Mouse (Mus musculus) frontal cortex, postnatal 25 days (tissue): ENCODE results near the gene Adam22.

Experiments
- DNase-seq, 2 experiments: peaks; one replicate each; pipeline ENCODE4 v3.0.0; 2022; ENCODE audit warnings: low spot score in 2 of 2

Gene Adam22

DNA sequence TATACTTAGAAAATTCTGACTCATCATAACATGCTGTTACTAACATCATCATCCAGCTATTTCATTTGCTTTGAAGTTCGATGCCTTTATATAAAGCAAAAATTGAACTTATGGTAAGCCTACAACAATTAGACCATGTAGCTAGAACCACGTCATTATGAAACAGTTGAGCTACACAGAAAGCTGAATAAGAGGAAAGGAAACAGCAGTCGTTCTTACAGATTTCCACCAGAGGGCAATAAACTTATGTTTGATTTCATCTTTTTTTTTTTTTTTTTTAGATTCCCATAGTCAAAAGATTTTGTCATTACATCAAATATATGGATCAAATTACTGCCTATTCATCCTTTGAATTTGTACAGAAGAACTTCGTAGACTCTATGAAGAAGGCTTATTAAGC is 203.2 kb downstream of the Adam22 start:
- no peak for DNase-seq

DNA sequence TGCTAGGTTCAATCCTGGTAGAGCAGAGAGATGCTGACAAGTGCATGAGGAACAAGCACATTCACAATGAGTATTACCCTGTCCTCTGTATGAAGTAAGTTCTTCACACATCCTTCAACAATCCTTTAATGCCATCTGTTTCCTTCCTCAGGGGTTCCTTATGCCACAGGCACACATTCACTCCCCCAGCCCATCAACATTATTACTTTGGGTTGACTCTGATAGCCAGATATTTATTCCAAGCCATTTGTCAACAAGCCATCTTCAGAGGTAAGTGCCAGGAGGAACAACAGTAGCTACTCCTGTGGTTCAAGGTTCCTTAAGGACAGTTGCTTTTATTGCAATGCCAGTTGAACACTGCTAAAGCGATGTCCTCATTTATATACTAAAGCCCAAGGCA is 216.3 kb downstream of the Adam22 start:
- DNase-seq: no peak

DNA sequence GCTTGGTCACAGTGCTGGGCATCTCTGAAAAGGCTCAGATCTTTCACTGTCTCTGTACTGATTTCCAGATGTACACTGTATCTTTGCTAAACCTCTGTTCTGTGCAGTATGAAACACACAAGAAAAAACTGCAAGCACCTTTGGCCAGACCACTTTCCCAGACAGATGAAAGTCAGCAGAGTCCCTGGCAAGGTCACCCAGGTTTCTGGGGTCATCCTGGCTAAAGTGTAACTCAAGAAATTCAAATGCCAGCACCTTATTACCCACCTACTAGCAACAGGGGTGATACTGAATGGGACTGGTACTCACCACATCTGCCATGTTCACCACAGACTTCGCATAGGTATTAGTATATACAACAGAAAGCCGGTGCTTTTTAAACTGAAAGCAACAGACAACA is 221.8 kb downstream of the Adam22 start:
- DNase-seq: no peak

DNA sequence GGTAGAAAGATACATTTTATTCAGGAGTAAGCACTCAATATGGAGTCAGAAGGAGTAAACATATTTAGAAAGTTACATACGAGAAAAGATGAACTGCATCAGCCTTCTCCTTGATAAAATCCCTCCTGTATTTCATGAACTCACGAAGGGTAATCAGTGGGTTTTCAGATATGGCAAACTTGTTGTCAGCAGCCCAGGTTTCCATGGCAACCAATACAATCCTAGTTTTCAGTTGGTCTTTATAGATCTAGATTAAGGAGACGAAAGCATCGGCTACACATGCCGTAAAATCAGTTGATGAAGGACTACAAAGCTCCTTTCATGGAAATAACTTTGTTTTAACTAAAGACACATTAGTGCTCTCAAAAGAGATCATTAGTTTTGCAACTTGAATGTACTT is 222.5 kb downstream of the Adam22 start:
- no peak for DNase-seq

DNA sequence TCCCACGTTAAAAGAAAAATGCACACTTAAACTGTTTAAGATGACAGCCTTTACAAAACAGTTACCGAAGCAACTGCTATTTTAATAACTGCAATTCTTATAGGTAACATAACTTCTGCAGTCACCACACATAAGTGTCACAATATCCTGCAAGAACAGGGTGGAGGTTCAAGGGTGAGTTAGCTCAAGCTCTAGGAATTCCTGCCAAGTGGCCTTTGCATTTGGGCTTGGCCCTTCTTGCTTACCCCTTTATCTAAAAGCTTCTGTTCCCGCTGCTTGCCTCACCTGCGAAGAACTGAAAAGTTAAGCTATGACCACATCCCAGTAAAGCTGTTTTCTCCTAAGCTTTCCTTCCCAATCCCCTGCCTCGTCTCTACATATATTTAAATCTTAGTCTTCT is 235.4 kb downstream of the Adam22 start:
- no peak for DNase-seq

DNA sequence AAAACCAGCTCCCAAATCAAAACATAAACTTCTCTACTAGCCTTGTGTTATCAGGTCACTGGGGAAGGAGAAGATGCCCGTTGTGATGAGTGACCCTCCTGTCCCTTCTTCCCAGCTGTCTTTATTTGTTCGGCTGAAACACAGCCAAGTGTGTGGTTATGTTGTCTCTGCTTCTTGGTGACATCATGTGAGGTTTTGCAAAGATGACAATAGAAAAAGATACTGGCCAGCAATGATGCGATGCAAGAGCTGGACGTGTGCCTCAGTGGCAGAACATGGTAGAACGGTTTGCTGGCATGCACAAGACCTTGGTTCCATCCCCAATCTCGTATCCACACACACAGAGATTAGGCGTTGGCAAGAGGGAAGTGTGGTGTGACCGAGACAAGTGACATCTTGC is 236.0 kb downstream of the Adam22 start:
- no peak for DNase-seq

DNA sequence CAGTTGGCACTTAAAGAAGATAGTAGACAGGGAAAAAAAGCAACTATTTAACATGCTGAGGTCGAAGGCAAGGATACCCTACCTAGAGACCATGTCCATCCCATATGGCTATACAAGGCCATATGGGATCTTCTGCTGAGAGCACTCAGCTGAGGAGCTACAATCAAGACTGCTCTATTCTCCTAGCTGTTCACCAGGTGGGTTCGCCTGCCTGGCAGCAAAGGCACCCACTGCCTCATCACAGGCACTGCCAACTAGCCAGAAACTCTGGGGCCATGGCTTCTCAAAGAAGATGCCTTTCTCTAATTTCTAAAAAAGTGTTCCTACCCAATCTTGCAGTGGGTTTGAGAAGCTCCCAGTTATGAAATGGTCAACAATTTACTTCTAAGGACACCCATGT is 238.2 kb downstream of the Adam22 start:
- no peak for DNase-seq

DNA sequence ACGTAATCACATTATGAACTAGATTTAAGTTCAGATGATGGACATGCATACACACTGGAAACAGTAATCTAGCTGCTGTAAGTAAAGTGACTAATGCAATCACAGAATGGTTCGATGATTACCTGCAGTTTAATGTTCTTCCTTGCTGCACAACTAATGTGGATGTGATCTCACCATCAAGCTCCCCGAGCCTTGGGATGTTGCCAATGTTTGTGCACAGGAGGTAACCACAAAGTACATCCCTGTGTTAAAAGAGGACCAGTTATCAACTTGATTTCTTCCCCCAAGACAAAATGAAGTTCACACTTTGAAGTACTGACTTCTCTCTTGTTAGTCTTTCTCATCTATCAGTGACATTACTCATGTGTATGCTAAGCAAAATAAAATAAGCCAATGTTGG is 247.0 kb downstream of the Adam22 start:
- DNase-seq: no peak

DNA sequence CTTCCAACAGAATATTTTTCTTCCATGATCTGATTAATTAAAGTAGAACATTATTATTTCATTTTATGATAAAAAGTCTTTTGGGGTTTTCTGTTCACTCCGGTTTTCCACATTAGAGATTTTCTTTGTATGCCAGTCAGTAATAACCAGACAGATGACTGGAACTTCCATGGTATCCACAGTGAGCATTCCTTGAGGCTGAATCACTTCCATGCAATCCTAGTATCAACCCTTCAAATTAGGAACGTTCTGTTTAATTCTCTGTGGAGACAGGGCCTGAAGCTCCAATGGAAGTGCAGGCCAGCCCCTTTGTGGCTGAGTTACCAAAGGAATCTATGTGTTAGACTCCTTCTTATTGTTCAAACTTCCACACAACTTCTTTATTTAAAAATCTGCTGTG is 247.9 kb downstream of the Adam22 start:
- DNase-seq: no peak

DNA sequence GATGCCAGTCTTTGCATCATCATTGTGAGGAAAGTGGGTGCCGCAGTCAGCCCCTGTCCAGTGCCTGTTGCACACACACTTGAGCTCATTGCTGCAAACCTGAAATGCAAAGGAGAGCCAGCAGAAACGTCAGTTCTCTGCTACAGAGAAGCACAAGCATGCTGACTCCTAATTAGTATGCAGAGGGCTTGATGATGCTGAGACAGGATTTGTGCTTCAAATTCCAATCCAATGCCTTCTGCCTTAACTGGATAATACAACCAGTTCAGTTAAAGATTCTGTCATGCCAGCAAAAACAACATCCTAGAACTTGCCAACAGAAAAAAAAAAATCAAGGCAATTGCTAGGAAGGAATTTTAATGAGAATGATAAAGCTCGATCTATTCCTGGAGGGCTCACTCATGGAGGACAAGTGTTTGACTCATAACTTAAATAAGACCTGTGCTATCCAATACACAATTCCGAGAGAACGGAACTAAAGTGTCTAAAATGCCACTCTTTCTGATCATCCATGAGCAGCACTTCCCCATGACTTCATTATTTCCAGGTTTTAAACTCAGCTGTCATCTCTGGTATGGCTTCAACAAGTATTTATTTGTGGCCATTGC is 251.3 kb downstream of the Adam22 start:
- no peak for DNase-seq

DNA sequence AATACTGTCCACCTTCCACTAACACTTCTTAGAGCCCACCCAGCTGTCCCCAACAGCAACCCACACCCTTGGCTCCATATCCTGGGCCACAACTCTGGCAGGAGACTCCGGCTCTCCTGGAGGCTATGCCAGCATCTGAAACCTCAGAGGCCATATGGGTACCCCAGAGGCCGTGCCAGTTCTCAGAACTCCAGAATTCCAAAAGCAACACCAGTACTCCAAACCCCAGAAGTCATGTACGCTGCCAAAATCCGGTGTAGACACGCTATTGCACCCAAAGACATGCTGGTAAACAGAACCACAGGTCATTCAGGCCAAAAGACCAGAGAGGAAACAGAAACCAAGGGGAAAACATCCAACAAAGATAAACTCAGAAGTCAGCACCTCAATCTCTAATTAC is 255.7 kb downstream of the Adam22 start:
- no peak for DNase-seq

DNA sequence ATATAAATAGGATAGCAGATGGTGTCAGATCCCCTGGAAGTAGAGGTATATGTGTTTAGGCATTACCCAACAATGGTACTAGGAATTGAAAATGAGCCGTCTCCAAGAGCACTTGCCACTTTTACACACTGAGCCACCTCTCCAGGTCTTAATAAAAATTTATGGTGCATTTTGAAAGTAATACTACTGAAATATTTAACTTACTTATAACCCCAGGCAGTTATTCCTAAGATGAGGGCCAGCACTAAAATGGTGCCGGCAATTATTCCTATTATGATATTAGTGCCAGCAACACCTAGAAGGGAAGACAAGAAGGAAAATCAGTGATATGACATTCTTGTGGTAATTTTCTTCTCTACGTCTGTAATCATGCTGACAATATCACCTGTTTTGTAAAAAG is 256.3 kb downstream of the Adam22 start:
- no peak for DNase-seq

DNA sequence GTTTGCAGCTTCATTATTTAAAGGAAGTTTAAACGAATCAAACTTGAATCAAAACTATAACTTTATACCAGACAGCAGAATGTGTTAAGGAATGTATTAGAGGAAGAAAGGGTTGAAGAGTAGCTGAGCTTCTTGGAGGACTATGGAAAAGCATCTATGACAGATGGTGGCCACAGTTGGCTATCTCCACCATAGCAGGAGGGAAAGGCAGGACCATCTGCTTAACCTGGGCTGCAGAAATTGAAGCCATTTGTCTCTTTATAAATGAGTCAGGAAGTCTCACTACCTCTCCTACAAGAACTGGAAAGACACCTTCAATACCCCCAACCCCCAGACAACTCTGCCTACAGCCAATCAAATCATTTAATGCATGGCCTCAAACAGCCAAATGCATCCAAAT is 272.3 kb downstream of the Adam22 start:
- no peak for DNase-seq

DNA sequence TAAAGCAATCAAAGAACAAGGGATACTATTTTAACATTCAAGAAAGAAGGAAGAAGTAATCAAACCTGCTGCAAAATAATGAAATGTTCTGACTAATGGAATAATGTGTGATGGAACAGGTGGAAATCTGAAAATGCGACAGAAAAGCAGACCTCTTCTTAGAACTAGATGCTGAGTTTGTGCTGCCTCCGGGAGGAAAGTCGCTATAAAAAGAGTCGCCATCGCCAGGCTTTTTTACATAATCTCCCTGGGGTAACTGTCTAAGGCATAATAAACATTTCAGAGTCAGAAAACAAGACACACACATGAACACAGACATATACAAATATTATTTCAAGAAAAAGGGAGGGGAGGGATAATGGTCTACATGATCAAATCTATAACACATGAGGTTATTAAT is 273.0 kb downstream of the Adam22 start:
- no peak for DNase-seq

DNA sequence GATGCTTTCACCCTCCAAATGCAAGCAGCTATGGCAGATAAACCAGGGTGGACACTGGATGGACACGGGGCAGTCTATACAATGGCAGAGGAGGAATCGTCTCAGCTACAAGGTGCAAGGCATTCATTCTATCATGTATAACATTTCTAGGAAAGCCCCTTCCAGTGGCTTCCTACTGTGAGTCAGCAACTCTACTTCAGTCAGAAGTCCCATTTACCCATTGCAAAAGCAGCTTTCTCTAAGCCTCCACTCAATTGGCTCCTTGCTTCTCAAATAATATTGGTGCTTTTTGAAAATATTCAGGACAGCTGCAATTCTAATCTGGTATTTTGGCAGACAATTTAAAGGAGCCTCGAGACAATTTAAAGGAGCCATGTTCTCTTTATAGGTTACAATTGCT is 279.8 kb downstream of the Adam22 start:
- no peak for DNase-seq

DNA sequence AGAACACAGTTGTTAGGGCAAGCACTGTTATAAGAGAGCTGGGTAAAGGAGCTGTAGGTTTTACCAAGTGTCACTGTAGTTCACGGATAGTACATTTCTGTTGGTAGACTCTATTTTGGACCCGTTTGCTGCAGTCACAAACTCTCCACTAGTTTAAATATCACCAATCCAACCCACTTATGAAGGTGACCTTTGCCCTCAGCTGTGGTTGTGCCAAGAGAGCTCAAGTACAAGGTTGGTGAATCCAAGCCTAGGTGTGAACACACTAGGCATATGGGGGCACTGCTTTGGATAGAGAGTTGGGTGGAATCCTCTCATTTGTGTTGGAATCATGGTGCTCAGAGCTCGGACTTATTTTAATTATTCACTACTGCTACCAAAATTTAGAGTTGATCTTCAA is 282.3 kb downstream of the Adam22 start:
- DNase-seq: no peak

DNA sequence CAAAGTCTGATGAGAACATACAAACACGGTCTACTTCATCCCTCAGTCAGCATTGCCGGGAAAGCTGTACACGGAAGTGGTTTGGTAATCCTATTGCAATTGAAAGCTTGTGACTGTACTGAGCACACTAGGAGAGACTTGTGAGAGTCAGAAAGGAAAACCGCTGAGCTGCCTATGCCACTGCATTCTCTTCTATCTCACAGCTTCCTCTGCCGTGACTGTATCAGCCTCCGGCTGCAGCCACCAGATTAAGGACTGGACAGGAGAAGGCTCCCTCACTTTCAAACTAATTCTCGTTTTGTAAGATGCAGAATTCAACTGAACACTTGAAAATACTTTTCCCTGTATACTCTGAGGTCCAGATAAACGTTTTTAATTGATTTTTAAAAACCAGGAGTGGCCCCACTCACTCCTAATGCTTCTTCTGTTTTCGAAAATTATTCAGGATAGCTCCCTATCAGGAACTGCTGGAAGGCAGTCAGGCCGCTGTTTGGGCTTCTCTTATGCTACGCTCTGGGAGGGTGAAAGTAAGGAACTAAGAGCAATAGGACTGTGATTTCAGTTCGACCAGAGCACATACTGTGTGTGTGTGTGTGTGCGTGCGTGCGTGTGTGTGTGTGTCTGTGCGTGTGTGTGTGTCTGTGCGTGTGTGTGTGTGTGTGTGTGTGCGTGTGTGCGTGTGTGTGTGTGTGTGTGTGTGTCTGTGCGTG is 285.0 kb downstream of the Adam22 start:
- no peak for DNase-seq

DNA sequence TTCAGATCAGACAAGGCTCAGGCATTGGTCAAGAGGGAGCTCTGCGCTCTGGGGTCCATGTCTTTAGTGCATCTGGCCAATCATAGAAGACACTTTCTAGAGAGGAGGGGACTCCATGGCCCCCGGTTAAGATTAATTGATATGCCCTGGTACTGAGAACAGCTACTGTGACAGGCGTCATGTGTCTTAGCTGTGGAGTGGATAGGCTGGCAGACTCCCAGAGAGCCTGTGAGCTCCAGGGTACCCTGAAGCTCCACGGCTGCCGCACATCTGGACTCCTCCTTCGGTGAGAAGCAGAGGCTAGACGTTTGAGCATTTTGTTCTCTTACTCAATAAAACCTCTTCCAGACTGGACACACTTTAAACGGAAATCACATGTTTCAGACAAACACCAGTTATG is 290.5 kb downstream of the Adam22 start:
- DNase-seq: no peak

DNA sequence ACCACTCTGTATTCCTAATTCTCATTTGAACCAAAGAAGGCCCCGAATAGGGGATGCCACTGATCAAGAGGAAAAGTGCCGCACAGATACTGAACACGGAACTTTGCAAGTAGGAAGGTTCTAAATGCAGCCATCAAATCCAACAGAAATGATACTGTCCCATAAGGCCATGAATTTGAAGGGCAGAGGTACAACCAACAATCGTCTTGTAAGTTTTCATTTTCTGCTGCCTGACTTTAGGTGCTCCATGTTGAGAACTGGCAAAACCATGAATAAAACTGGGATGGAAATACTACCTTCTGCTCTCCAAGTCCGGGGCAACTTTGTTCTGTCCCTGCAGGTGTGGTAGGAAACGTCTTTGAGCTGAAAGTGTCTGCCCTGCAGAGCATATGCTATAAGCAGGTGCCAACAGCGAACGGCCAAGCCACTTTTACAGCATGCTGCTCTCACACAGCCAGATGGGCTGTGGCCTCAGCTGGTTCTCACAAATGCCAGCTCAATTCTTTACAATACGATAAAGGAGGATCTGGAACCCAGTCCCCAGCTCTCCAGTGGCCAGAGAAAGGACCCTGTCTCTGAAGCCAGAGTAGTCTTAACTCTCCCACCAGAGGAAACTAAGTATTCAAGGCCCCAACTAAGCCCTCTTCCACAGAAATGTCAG is 293.9 kb downstream of the Adam22 start:
- no peak for DNase-seq

DNA sequence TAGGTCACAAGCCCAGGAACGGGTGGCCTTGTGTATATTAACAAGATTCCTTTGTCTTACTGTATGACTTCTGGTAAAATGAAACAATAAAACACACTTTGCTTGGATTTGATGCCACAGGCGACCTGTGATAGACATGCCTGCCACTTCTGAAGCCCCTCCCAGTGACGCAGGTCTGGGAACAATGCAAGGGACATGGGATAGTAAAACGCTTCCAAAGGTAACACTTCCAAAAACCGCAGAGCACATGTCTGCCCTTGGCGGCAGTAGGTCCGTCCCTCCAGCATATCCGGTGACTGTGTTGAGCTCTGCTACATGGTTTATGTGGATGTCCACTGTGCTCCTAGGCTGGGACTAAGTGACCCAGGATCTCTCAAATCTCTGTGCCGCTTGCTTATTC is 294.6 kb downstream of the Adam22 start:
- no peak for DNase-seq

DNA sequence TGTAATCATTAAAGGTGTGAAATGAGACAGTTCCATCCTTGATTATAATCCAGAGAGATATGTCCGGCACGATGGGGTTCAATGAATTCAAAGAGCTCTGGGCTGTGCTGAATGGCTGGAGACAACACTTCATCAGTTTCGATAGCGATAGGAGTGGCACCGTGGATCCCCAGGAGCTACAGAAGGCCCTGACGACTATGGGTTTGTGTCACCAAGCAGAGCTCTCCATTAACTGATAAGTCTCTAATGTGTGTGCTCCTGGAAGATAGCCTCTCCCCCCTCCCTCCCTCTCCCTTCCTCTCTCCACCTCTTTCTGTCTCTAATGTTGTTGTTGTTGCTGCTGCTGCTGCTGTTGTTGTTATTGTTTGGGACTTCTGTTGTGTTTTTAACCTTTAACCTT is 304.8 kb downstream of the Adam22 start:
- no peak for DNase-seq

DNA sequence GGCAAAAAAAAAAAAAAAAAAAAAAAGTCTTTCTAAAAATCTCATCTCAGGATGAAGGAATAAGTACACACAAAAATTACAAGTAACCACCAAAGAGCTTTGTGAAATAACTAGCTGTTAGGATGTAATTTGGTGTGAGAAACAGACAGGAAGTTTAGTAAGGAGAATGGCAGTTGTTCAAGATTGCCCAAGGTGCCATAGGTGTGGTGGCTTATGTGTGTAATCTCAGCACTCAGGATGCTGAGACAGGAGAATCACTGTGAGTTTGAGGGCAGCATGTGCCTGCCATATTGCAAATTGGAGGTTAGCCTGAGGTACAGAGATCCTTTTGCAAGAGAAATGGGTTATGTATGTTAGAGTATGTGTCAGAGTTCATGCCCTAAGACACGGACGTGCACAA is 305.5 kb downstream of the Adam22 start:
- no peak for DNase-seq

DNA sequence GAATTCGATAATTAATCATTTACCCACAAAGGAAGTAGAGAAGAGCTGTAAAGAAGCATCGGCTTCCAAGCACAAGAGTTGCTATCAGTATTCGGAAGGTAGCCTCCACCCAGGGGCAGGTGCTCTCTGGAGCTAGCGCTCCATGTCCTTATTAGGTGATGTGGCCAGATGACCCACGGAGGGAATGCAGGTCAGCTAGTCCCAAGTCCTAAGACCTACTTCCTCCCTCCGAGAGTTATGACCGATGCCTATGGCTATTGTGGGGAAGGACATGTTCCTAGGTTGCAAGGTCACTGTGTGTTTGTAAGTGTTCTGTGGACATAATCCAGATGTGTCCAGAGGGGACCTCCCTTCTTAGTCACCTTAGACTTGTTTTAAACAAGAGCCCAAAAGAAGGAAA is 309.9 kb downstream of the Adam22 start:
- no peak for DNase-seq

DNA sequence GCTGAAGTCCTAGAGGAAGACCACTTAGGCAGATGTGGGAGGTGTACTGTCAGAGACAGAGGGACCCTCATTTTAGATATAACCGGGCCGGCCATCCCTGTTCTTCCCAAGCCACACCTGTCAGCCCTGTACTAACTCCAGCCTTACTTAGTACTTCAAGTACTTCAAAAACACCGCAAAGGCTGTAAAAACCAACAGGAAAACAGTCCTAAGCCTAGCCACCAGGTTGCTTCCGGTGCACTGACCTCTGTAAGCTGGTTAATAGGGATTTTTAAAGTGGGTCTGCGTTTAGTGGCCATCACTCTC is 311.0 kb downstream of the Adam22 start:
- no peak for DNase-seq
